Mouse (Mus musculus): ENCODE measurements at regions not wholly inside any gene's neighbourhood (a gene's known extent, or its start where the extent isn't known, plus 50 kb on each side); places are given as distances from the start of the nearest gene placed in this dataset.

- no peak overlapping the region for H3K27ac ChIP-seq (ENCODE audit: low read length)
- no peak for ATAC-seq (ENCODE audit: low read depth)
- WGBS = 91% methylated on average over 8 of the region's 8 CpGs
- no peaks in the 10 kb centered on the region for H3K27me3 ChIP-seq (ENCODE audit: control insufficient read depth, insufficient read depth, low read depth, low read length)
- H3K36me3 ChIP-seq (ENCODE audit: control insufficient read depth, insufficient read depth, low read length) = no peaks in the 10 kb centered on the region
- H3K4me2 ChIP-seq (ENCODE audit: low read depth, low read length) = no peak overlapping the region
- H3K9me3 ChIP-seq (ENCODE audit: control insufficient read depth, low read length) = no peaks in the 10 kb centered on the region
- H3K9ac ChIP-seq (ENCODE audit: low read length) = no peak overlapping the region
- no peak overlapping the region for H3K4me3 ChIP-seq (ENCODE audit: low read length)
- H3K4me1 ChIP-seq (replicated peaks; ENCODE audit: control insufficient read depth, insufficient read depth, low read length) = no peaks in the 10 kb centered on the region
Observed at GRCm38 (mm10) chr12:106726920-106727319, 716.9 kb downstream of the Vrk1 start.

- WGBS = 89% methylated on average over 3 of the region's 3 CpGs
- H3K9me3 ChIP-seq (ENCODE audit: control insufficient read depth, low read length) = no peaks in the 10 kb centered on the region
- H3K4me1 ChIP-seq (replicated peaks; ENCODE audit: control insufficient read depth, insufficient read depth, low read length) = no peaks in the 10 kb centered on the region
- H3K27me3 ChIP-seq (ENCODE audit: control insufficient read depth, insufficient read depth, low read depth, low read length) = no peaks in the 10 kb centered on the region
- H3K4me3 ChIP-seq (ENCODE audit: low read length) = no peak overlapping the region
- H3K36me3 ChIP-seq (ENCODE audit: control insufficient read depth, insufficient read depth, low read length) = no peaks in the 10 kb centered on the region
- H3K27ac ChIP-seq (ENCODE audit: low read length) = no peak overlapping the region
- H3K4me2 ChIP-seq (ENCODE audit: low read depth, low read length) = no peak overlapping the region
- no peak for ATAC-seq (ENCODE audit: low read depth)
- no peak overlapping the region for H3K9ac ChIP-seq (ENCODE audit: low read length)
Observed at GRCm38 (mm10) chr12:106727486-106727885, 717.5 kb downstream of the Vrk1 start.

GRCm38 (mm10) chr12:106729686-106730085, 719.7 kb downstream of the Vrk1 start:
- H3K4me2 ChIP-seq (ENCODE audit: low read depth, low read length) = no peak overlapping the region
- no peak overlapping the region for H3K4me3 ChIP-seq (ENCODE audit: low read length)
- WGBS = 76% methylated on average over 5 of the region's 5 CpGs
- no peaks in the 10 kb centered on the region for H3K36me3 ChIP-seq (ENCODE audit: control insufficient read depth, insufficient read depth, low read length)
- no peaks in the 10 kb centered on the region for H3K4me1 ChIP-seq (replicated peaks; ENCODE audit: control insufficient read depth, insufficient read depth, low read length)
- no peaks in the 10 kb centered on the region for H3K27me3 ChIP-seq (ENCODE audit: control insufficient read depth, insufficient read depth, low read depth, low read length)
- no peak overlapping the region for H3K27ac ChIP-seq (ENCODE audit: low read length)
- no peak for ATAC-seq (ENCODE audit: low read depth)
- no peak overlapping the region for H3K9ac ChIP-seq (ENCODE audit: low read length)
- H3K9me3 ChIP-seq (ENCODE audit: control insufficient read depth, low read length) = no peaks in the 10 kb centered on the region

GRCm38 (mm10) chr12:106732108-106732857, 722.3 kb downstream of the Vrk1 start:
- no peaks in the 10 kb centered on the region for H3K36me3 ChIP-seq (ENCODE audit: control insufficient read depth, insufficient read depth, low read length)
- no peak overlapping the region for H3K9ac ChIP-seq (ENCODE audit: low read length)
- no peak for ATAC-seq (ENCODE audit: low read depth)
- no peaks in the 10 kb centered on the region for H3K9me3 ChIP-seq (ENCODE audit: control insufficient read depth, low read length)
- H3K4me3 ChIP-seq (ENCODE audit: low read length) = no peak overlapping the region
- no peaks in the 10 kb centered on the region for H3K4me1 ChIP-seq (replicated peaks; ENCODE audit: control insufficient read depth, insufficient read depth, low read length)
- no peaks in the 10 kb centered on the region for H3K27me3 ChIP-seq (ENCODE audit: control insufficient read depth, insufficient read depth, low read depth, low read length)
- 69% methylated on average over 16 of the region's 16 CpGs for WGBS
- H3K27ac ChIP-seq (ENCODE audit: low read length) = no peak overlapping the region
- H3K4me2 ChIP-seq (ENCODE audit: low read depth, low read length) = no peak overlapping the region

GRCm38 (mm10) chr12:106748765-106749164, 738.7 kb downstream of the Vrk1 start:
- Histone ChIP-seq H3K4me1 (replicated peaks; ENCODE audit: control insufficient read depth, insufficient read depth, low read length) (no peaks in the 10 kb centered on the region), H3K27ac (ENCODE audit: low read length) (no peak overlapping the region), H3K9me3 (ENCODE audit: control insufficient read depth, low read length) (no peaks in the 10 kb centered on the region), H3K36me3 (ENCODE audit: control insufficient read depth, insufficient read depth, low read length) (no peaks in the 10 kb centered on the region), H3K4me3 (ENCODE audit: low read length) (no peak overlapping the region), H3K4me2 (ENCODE audit: low read depth, low read length) (no peak overlapping the region), H3K27me3 (ENCODE audit: control insufficient read depth, insufficient read depth, low read depth, low read length) (no peaks in the 10 kb centered on the region), H3K9ac (ENCODE audit: low read length) (no peak overlapping the region)
- ATAC-seq (ENCODE audit: low read depth) = no peak
- WGBS = 88% methylated on average over 8 of the region's 8 CpGs

GRCm38 (mm10) chr12:106763552-106763951, 724.9 kb upstream of the 3110018I06Rik start:
- H3K4me1 ChIP-seq (replicated peaks; ENCODE audit: control insufficient read depth, insufficient read depth, low read length) = no peaks in the 10 kb centered on the region
- no peak overlapping the region for H3K9ac ChIP-seq (ENCODE audit: low read length)
- H3K27me3 ChIP-seq (ENCODE audit: control insufficient read depth, insufficient read depth, low read depth, low read length) = no peaks in the 10 kb centered on the region
- no peak overlapping the region for H3K4me2 ChIP-seq (ENCODE audit: low read depth, low read length)
- no peak overlapping the region for H3K4me3 ChIP-seq (ENCODE audit: low read length)
- 76% methylated on average over 7 of the region's 7 CpGs for WGBS
- no peak for ATAC-seq (ENCODE audit: low read depth)
- no peaks in the 10 kb centered on the region for H3K9me3 ChIP-seq (ENCODE audit: control insufficient read depth, low read length)
- no peak overlapping the region for H3K27ac ChIP-seq (ENCODE audit: low read length)
- no peaks in the 10 kb centered on the region for H3K36me3 ChIP-seq (ENCODE audit: control insufficient read depth, insufficient read depth, low read length)

- ATAC-seq (ENCODE audit: low read depth) = no peak
- Histone ChIP-seq H3K4me3 (ENCODE audit: low read length) (no peak overlapping the region), H3K4me2 (ENCODE audit: low read depth, low read length) (no peak overlapping the region), H3K4me1 (replicated peaks; ENCODE audit: control insufficient read depth, insufficient read depth, low read length) (no peaks in the 10 kb centered on the region), H3K9me3 (ENCODE audit: control insufficient read depth, low read length) (no peaks in the 10 kb centered on the region), H3K27ac (ENCODE audit: low read length) (no peak overlapping the region), H3K36me3 (ENCODE audit: control insufficient read depth, insufficient read depth, low read length) (no peaks in the 10 kb centered on the region), H3K27me3 (ENCODE audit: control insufficient read depth, insufficient read depth, low read depth, low read length) (no peaks in the 10 kb centered on the region), H3K9ac (ENCODE audit: low read length) (no peak overlapping the region)
- WGBS = 66% methylated on average over 7 of the region's 7 CpGs
Observed at GRCm38 (mm10) chr12:106764516-106764915, 723.9 kb upstream of the 3110018I06Rik start.

GRCm38 (mm10) chr12:106773536-106773935, 714.9 kb upstream of the 3110018I06Rik start:
- Histone ChIP-seq H3K27me3 (ENCODE audit: control insufficient read depth, insufficient read depth, low read depth, low read length) (no peaks in the 10 kb centered on the region), H3K9ac (ENCODE audit: low read length) (no peak overlapping the region), H3K4me2 (ENCODE audit: low read depth, low read length) (no peak overlapping the region), H3K4me1 (replicated peaks; ENCODE audit: control insufficient read depth, insufficient read depth, low read length) (no peaks in the 10 kb centered on the region), H3K36me3 (ENCODE audit: control insufficient read depth, insufficient read depth, low read length) (no peaks in the 10 kb centered on the region), H3K9me3 (ENCODE audit: control insufficient read depth, low read length) (no peaks in the 10 kb centered on the region), H3K27ac (ENCODE audit: low read length) (no peak overlapping the region), H3K4me3 (ENCODE audit: low read length) (no peak overlapping the region)
- 26% methylated on average over 4 of the region's 4 CpGs for WGBS
- ATAC-seq (ENCODE audit: low read depth) = no peak

- Histone ChIP-seq H3K27me3 (ENCODE audit: control insufficient read depth, insufficient read depth, low read depth, low read length) (no peaks in the 10 kb centered on the region), H3K4me3 (ENCODE audit: low read length) (no peak overlapping the region), H3K9ac (ENCODE audit: low read length) (no peak overlapping the region), H3K9me3 (ENCODE audit: control insufficient read depth, low read length) (no peaks in the 10 kb centered on the region), H3K4me1 (replicated peaks; ENCODE audit: control insufficient read depth, insufficient read depth, low read length) (no peaks in the 10 kb centered on the region), H3K27ac (ENCODE audit: low read length) (no peak overlapping the region), H3K4me2 (ENCODE audit: low read depth, low read length) (no peak overlapping the region), H3K36me3 (ENCODE audit: control insufficient read depth, insufficient read depth, low read length) (no peaks in the 10 kb centered on the region)
- ATAC-seq (ENCODE audit: low read depth) = no peak
- WGBS = 64% methylated on average over 7 of the region's 7 CpGs
Observed at GRCm38 (mm10) chr12:106796596-106796995, 691.8 kb upstream of the 3110018I06Rik start.

GRCm38 (mm10) chr12:106819736-106820135, 668.7 kb upstream of the 3110018I06Rik start:
- Histone ChIP-seq H3K9ac (ENCODE audit: low read length) (no peak overlapping the region), H3K4me3 (ENCODE audit: low read length) (no peak overlapping the region), H3K9me3 (ENCODE audit: control insufficient read depth, low read length) (no peaks in the 10 kb centered on the region), H3K36me3 (ENCODE audit: control insufficient read depth, insufficient read depth, low read length) (no peaks in the 10 kb centered on the region), H3K27ac (ENCODE audit: low read length) (no peak overlapping the region), H3K27me3 (ENCODE audit: control insufficient read depth, insufficient read depth, low read depth, low read length) (no peaks in the 10 kb centered on the region), H3K4me1 (replicated peaks; ENCODE audit: control insufficient read depth, insufficient read depth, low read length) (no peaks in the 10 kb centered on the region), H3K4me2 (ENCODE audit: low read depth, low read length) (no peak overlapping the region)
- 76% methylated on average over 6 of the region's 6 CpGs for WGBS
- no peak for ATAC-seq (ENCODE audit: low read depth)

Measured in lung, embryonic 16.5 days (tissue).